Mouse (Mus musculus) liver, adult 2 months (tissue): ENCODE results near the gene Chka.

ENCODE experiments used
- CTCF ChIP-seq: fragments of 200-500 bp; IDR thresholded peaks from 2 replicates; pipeline ENCODE4 v1.5.1; 2011; ENCODE audit warnings: low read depth, low read length, control low read depth
- POLR2A ChIP-seq: fragments of 200-500 bp; IDR thresholded peaks from 2 replicates; pipeline ENCODE4 v1.6.1; 2011; ENCODE audit warnings: low read length, control low read depth; ENCODE audit not compliant: insufficient read depth; ENCODE audit errors: extremely low read depth

DNA sequence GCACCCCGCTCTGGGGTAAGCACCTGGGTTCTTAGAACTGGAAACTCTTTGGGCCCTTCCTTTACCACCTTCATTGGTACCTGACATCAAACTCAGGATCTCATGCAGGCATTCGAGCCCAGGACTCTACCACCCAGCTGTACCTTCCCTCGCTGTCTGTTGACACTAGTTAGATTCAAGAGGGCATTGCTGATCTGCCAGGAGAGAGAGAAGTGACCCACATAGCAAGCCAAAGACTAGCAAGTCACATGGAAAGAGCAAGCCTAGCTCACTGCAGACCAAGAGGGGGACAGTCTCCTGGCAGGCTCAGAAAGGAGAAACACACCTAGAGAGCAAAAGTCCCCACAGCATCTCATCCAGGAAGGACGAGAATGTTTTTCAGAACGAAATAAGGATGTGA, 10.9 kb upstream of the Chka start:
- TF ChIP-seq CTCF (no peak), POLR2A (no peak)
